Mouse (Mus musculus) adrenal gland, postnatal 0 days (tissue): ENCODE results near the gene Tbc1d16. TPM values are rescaled to one million over a fixed set of nuclear protein-coding genes. Genes with fewer than 3 reads are reported as not detected.

Experiments
- microRNA-seq: library from miRNA; unstranded; fragments of <30 nt; microRNA quantifications from one replicate; pipeline ENCODE4, GENCODE M21; 2016; ENCODE audit warnings: borderline replicate concordance; ENCODE audit not compliant: insufficient number of aligned reads
- polyA plus RNA-seq: library from polyadenylated mRNA; unstranded; fragments of >200 nt; fragmentation: Nextera tagmentation; extraction: Ambion mirVana; gene quantifications from 2 replicates; pipeline ENCODE4 v1.2.1, GENCODE M21; 2015

Tbc1d16 gene
- polyA plus RNA-seq: 5.0 and 8.2 TPM in 2 replicates

DNA sequence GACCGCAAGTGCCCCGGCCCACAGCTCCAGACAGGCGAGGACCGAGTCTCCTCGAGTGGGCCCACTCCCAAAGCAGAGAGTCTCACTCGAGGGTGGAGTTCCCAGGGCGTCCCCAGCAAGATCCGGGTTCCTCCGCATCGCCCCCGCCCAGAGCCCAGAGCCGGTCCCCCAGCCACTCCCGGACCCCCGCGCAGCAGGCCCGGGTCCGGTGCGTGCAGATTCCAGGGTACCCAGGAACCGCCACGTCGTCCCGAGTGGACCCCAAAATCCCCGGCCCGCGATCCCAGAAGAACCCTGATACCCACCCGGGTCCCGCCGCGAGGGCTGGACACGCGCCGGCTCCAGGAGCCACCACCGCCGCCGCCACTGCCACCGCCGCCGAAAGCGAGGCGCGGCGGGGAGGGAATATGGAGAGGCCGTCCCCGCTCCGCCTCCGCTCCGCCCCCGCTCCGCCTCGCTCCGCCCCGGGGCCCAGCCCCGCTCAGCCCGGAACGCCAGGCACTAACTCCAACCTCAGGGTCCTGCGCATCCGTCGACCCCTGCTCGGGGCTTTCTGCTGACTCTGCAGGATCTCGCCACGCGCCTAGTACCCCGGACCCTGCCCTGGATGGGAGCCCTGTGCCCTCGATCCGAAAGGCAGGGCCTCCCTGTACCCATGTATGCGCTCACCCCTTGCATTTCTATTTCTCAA is at the start of gene Tbc1d16, which contains the start of gene Ccdc40:
TSS of gene Tbc1d16 (minus strand) at position 409 of the 691 bp plus-strand sequence.
TSS of gene Ccdc40 (plus strand) at position 482 of the 691 bp plus-strand sequence.

DNA sequence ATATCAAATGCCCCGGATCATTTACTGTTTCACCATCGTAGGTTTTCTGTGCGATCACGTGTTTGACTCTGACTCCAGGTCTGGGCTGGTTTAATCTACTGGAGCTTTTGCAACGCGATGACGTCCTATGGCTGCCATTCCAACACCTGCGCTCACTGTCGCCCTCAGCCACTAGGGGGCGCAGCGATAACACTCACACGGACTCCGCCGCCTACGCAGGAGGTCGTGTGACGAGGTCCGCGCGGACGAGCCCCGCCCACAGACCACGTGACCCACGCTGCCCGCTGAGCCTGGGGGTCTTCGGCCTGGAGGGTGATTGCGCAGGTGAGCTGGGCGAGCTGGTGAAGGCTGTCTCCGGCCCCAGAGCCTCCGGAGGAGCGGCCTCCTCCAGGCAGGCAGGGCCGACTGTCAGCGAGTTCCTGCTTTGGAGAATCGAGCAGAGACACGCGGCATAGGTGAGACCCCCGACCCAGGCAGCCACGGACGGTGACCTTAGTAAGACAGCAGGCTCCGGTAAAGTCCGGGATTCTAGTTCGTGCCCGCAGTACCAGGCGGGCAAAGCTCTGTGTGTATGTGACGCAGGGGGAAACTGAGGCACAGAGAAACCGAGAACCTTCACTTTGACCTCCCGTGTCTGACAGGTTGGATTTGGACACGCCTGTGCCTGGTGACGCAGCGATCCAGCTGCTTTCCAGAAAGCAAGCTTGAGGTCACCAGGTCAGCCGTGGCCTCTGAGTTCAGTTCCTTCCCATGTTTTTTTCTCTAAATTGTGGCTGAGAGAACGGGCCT is 39.7 kb upstream of the Tbc1d16 start, which contains the start of gene Gaa:
TSS of gene Gaa (plus strand) at position 120 of the 789 bp plus-strand sequence.

Small RNA genes within 50 kb of the gene (microRNA-seq; reads per million reads assigned to microRNA genes)
- 1.1 reads per million for gene Mir6934

Other genes starting within 250 kb of the Tbc1d16 start
- not detected in 2 replicates for gene Enpp7, start 240.3 kb downstream of the Tbc1d16 start, polyA plus RNA-seq
- gene Cbx2, start 205.5 kb downstream of the Tbc1d16 start, polyA plus RNA-seq: 6.5 and 6.6 TPM in 2 replicates
- gene Cbx8, start 187.5 kb downstream of the Tbc1d16 start, polyA plus RNA-seq: 10.1 and 12.7 TPM in 2 replicates
- 17.7 and 34.4 TPM in 2 replicates for gene Cbx4, start 142.3 kb downstream of the Tbc1d16 start, polyA plus RNA-seq
- gene Ccdc40, start 73 bp upstream of the Tbc1d16 start, polyA plus RNA-seq: 4.2 and 7.8 TPM in 2 replicates
- 62.2 and 83.3 TPM in 2 replicates for gene Gaa, start 39.4 kb upstream of the Tbc1d16 start, polyA plus RNA-seq
- gene Eif4a3, start 71.6 kb upstream of the Tbc1d16 start, polyA plus RNA-seq: 143 and 203 TPM in 2 replicates
- 0.25 and 0.46 TPM in 2 replicates for gene Card14, start 79.3 kb upstream of the Tbc1d16 start, polyA plus RNA-seq
- 7.5 and 15.5 TPM in 2 replicates for gene Sgsh, start 127.0 kb upstream of the Tbc1d16 start, polyA plus RNA-seq
- 6.7 and 10.2 TPM in 2 replicates for gene Slc26a11, start 127.1 kb upstream of the Tbc1d16 start, polyA plus RNA-seq
- 4.8 and 8.0 TPM in 2 replicates for gene Rnf213, start 164.6 kb upstream of the Tbc1d16 start, polyA plus RNA-seq